Mouse (Mus musculus): ENCODE measurements around the gene Rrn3.
"Not testable (repeated sequence)": the region's sequence is repeated elsewhere in the genome, so short reads cannot be mapped to it uniquely, and the experiment has no call there.

Gene Rrn3

DNA sequence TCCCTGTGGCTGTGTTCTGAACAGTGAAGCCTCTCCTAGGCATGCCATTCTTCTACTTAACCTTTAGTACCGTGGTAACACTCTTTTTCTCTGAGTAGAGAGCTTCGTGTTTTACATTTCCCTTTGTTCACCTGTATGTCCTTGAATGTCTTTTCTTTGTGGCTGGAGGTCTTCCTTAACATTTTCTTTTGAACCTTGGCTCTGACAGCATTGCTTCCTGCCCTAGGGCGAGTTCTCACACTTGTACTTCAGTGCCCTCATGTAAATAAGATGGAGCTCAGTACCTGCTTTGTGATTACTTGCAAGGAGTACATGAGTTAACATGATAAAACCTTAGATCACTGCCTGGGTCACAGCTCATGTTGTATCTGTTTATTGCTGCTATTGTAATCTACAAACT is 5.4 kb downstream of the Rrn3 start:
- no peak for DNase-seq (ENCODE audit: low spot score in 2 of 2)

DNA sequence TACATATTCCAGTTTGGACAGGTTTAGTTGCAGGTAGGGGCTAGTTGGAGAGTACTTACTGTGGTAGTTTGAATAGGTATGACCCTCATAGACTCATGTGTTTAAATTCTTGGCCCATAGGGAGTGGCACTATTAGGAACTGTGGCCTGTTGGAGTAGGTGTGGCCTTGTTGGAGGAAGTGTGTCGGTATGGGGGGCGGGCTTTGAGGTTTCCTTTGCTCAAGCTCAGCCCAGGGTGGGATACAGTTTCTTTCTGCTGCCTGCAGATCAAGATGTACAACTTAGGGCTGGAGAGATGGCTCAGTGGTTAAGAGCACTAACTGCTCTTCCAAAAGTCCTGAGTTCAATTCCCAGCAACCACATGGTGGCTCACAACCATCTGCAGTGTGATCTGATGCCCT is 12.9 kb downstream of the Rrn3 start:
- DNase-seq (ENCODE audit: low spot score in 2 of 2), result not testable (repeated sequence)

DNA sequence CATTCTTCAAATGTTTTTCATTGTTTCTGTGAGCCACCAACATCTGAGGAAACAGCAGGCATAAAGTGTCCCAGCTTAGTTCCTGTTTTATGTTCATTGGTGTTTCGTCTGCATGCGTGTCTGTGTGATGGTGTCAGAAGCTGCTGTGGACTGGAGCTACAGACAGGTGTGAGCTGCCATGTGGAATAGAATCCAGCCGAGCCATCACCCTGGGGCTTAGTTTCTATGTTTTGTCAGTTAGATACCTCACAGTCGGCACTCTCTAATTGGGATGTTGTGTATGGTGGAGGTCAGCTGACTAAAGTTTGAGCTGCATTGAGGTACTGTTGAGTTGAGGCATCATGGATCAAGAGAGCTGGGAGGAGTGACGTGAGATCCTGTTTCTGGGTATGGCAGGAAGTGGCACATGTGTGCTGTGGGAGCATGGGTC is 16.3 kb downstream of the Rrn3 start:
- no peak for DNase-seq (ENCODE audit: low spot score in 2 of 2)

DNA sequence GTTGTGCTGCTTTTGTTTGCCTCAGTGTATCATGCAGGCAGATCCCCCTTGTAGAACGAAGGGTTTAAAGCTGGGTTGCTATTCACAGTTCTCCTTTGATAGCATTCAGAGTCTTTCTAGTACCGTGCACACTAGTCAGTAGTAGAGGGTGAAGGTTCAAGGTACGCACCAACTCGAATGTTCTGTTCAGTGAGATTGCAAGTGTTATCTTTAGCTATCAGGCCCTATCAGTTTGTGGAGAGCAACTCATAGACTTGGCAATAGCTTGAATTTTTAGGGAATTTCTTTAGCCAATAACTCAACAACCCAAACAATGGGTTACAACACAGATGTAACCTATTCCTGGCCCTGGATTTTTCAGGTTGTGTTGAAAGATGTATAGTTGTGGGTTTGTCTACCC is 20.7 kb downstream of the Rrn3 start:
- DNase-seq (ENCODE audit: low spot score in 2 of 2), result no peak

DNA sequence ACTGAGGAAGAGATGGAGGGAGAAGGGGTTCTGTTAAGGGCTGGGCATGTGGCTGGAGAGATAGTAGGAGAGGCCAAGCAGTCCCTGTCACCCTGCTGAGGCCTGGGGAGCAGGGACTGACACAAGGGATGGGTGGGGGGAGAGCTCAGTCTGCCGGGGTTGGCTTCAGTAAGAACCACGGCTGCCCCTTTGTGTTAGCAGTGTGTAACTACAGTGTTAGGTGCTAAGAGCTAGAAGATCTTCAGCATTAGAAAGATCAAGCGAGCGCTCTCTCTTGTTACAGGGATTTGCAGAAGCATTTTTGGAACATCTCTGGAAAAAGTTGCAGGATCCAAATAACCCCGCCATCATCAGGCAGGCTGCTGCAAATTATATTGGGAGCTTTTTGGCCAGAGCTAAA is 24.2 kb downstream of the Rrn3 start:
- DNase-seq (ENCODE audit: low spot score in 2 of 2), result no peak

DNA sequence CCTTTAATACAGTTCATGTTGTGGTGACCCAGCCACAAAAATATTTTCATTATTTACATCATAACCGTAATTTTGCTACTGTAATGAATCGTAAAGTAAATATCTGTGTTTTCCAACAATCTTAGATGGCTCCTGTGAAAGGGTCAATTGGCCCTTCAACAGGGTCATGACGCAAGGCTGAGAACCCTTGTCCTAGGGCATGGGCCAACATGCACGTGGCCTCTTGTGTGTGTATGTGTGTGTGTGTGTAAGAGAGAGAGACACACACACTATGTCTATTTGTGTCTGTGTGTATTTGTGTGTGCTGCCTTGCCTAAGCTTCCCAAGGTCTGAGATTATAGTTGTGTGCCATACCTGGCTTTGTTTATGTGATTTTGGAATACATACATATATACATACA is 27.1 kb downstream of the Rrn3 start:
- DNase-seq (ENCODE audit: low spot score in 2 of 2), result no peak

DNA sequence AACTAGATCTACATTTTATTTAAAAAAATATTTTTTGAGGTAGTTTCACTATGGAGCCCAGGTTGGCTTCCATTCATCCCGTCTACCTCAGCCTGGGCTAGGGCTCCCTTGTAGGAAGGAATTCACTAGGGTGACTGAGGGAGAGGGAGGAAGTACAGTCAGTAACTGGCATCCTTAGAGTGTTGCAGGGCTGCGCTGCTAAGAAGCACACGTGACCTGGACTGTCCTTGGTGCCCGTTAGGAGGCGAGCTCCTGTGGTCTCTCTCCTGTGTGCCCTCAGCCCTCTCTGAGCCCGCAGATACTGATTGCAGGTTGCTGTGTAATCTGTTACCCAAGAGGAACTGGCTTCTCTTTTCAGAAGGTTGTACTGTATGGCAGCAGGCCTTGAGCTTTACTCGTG is 27.9 kb downstream of the Rrn3 start:
- no peak for DNase-seq (ENCODE audit: low spot score in 2 of 2)

DNA sequence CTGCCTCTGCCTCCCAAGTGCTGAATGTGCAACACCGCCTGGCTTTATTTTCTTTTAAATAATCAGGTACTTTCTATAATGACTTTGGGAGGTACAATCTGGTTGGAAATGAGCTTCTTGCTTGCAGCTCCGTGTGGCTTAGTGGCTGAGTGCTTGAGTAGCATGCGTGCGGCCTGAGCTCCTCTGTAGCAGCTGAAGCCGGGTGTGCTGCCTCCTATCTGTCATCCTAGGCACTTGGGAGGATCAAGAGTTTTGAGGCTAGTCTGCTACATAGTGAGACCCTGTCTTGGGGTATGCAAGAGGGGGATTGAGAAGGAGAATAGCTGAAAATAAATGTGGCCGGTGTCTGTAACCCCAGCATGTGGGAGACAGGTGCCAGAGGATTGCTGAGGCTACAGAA is 31.6 kb downstream of the Rrn3 start:
- DNase-seq (ENCODE audit: low spot score in 2 of 2), result no peak

DNA sequence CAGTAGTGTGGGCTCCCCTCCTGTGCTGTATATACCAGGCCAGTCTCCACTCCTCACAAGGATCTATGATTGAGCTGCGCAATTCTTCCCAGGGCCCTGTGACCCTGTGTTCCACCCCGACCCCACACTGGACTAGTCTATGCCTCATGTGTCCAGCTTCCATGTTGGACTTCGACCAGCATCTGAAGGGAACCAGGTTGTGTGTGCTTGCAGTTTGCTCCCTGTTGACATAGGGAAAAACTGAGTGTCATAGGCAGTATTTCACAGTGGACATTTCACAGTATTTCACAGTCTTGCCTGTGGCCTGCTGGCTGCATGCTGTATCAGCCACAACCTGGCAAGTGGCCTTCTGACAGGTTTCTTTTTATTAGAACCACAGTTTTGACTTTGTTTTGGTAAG is 32.7 kb downstream of the Rrn3 start:
- DNase-seq (ENCODE audit: low spot score in 2 of 2), result no peak

DNA sequence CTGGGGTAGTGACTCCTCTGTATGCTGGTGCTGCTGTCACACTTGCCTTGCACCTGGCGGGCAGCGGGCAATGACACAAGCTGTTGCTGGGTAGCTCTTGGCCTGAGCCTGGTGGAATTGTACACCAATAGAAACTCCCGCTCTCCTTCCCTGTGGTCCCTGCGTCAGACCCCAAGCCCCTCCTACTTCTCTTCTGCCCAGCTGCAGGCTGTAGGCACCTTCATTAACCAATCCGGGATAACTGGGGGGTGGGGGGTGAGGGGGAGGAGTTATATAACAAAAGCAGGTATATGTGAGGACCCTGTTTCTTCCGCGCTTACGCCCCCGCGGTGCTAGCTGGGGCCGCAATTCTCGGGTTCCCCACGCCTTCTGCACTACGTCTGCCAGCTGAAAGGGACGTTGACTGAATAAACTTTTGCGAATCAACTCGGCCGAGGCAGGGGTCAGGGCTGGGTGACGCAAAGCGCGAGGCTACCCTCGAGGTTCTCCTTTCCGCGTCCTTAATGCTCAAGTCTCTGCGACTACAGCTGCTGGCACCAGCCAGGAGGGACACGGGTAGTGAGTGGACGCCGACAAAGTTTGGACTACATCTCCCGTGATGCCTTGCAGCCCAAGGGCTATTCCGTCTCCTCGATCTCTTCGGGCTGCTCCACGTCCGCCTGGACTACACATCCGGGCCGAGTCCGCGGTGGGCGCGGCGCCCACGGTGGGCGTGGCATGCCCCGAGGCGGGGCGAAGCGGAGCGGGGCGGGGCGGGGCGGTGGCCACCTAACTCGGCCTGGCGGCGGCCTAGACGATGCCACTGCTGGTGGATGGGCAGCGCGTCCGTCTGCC is 38.3 kb downstream of the Rrn3 start, which contains the start of gene Ntan1:
Ntan1 (plus strand) TSS at position 286 of the 834 bp plus-strand sequence.
- peak; percentile 97 for DNase-seq (ENCODE audit: low spot score in 2 of 2)

DNA sequence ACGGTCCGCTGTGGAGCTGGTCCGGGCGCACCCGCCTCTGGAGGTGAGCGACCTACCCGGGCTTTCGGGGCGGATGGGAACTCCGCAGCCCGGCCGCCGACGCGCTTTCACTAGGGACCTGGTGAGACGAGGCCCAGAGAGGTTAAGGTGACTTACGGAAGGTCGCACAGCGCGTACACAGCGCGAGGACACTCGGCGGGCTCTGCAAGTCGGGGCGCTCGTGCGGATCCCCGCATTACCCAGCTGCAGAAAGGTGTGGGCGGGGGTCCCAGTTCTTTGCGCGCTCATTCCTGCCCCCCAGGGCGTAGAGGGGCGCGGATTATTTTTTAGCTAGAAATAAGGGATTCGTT is 38.9 kb downstream of the Rrn3 start:
- no peak for DNase-seq (ENCODE audit: low spot score in 2 of 2)

DNA sequence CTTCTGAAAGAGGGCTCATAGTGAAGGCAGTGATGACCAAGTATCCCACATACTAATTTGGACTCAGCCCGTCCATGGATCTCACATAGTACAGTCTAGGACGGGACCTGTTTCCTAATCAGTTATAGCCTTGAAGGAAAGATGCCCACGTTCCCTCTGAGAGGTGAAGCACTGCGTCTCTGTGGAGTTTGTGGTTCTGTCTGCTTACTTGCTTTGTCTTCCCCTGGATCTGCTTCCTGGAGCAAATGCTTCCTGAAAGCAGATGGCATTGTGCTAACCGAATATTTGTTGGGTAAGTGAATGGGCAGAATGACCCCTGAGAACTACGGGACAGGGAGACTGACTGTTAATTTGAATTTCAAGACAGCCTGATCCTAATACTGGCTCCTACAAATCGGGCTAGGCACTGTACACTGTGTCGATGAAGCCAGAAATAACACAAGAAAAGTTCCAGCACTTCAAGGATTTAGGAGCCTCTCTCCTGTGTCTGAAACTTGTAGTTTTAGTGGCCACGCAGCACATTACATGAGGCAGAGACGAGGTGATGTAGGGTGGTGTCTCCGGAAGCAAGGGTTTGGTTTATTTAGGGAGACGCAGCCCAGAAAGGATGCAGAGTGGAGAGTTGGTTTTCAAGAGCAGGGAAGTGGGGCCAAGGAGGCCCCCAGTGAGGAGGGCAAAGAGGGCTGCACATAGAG is 39.4 kb downstream of the Rrn3 start:
- peak in 1 of 2 experiments; percentile 25 for DNase-seq (ENCODE audit: low spot score in 2 of 2)

DNA sequence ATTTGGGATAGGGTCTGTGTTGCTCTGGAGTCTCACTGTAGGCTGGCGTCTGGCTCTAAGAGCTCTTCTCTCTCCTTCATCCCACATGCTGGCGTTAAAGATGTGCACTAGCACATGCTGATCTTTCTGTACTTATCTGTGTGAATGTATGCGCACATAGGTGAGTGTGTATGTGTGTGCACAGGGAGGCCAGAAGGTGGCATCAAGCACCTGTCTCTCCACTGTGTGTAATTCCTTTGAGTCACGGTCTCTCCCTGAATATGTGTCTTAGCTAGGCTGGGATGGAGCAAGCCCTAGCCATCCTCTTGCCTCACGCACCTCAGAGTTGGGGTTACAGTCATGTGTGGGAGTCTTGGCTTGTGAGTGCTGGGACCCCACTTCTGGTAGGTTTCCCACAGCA is 40.3 kb downstream of the Rrn3 start:
- no peak for DNase-seq (ENCODE audit: low spot score in 2 of 2)

DNA sequence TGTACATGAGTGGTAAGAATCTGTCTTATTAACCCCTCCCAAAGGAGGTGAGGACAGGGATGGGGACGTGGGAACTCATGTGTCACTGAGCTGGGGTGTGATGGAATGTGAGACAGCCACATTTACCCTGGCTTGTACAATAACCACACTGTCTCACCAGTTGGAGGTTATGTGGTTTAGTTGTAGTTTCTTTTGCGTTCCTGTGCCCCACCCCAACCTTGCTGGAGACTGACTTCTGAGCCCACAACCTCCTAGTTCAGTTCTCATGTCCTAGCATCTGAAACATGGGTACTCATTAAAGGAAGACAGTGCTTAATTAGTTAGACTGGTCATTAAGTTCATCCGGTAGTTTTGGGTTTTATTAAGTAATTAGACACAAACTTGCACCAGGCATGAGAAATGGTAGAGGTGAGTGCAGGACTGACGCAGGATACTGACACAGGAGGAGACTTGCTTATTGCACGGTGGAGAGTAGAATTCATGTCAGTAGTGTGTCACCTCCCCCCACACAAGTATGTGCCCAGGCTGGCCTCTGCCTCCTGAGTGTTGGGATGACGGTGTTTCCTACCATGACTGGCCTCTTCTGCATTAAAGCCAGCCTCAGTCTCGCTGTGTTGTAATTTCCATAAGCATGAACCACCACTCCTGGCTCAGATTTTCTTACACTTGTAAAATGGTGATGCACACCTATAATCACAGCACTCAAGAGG is 45.4 kb downstream of the Rrn3 start:
- no peak for DNase-seq (ENCODE audit: low spot score in 2 of 2)

DNA sequence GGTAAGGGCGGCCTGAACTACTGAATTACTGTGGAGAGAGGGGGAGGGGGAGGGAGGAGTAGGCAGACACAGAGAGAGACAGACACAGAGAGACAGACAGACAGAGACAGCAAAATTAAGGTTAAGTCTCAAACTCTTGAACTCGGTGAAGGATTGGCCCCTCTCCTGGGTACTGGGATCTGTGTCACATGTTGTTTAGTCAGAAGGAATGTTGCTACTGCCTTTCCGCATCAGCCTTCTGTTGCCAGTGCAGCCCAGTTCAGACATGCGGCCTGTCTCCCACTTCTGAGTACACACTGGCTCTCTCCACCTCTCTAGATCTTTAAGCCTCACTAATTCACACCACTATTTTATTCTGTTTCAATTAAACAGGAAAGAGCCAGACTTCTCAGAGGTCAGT is 46.0 kb downstream of the Rrn3 start:
- peak in 1 of 2 experiments; percentile 17 for DNase-seq (ENCODE audit: low spot score in 2 of 2)

DNA sequence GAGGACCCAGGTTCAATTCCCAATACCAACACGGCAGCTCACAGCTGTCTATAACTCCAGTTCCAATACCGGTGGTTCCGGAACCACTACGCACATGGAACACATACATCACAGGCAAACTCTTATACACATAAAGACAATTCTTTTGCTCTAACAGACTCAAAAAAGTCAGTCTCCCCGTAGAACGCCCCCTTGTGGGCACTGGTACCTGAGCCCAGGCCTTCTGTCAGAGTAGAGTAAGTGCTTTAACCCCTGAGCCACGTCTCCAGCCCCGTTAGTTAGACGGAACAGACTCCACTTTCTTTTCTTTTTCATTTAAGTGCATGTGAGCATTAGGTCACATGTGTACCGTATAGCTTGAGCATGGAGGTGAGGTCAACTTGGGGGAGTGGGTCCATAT is 49.9 kb downstream of the Rrn3 start:
- DNase-seq (ENCODE audit: low spot score in 2 of 2), result peak in 1 of 2 experiments; percentile 20

DNA sequence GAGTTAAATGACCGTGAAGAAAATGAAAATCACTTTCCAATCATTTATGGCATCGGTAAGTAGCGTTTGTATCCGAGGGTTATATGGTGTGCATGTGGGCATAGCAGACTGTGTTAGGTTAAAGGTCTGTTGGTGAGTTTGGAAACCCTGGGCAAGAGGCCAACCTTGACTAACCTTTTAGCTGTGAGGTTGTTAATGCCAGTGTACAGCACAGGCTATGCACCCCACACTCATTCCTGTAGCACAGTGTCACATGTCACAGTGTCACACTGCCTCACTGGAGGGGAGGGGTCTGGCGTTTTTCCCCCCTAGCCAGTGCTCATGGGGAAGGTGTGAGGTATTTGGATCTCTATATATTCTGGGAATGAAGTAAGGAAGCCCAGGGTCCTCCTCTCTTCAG is 51.1 kb downstream of the Rrn3 start:
- DNase-seq (ENCODE audit: low spot score in 2 of 2), result peak in 1 of 2 experiments; percentile 26

DNA sequence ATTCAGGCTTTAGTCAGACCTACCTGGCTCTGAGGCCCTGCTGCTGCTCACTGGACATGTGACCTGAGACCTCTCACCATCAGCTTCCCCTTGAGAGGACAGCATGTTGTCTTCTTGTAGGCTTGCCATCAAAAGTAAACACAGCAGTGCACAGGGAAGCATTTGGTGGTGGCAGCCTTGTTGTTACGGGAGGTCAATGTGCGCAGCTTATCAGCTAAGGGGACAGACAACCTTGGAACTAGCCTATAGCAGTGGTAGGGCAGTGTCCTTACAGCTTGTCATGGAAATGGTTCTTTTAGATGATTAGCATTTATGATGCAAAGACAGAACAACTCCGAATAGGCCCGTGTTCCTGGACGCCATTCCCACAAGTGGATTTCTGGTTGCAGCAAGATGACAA is 53.9 kb downstream of the Rrn3 start:
- no peak for DNase-seq (ENCODE audit: low spot score in 2 of 2)

DNA sequence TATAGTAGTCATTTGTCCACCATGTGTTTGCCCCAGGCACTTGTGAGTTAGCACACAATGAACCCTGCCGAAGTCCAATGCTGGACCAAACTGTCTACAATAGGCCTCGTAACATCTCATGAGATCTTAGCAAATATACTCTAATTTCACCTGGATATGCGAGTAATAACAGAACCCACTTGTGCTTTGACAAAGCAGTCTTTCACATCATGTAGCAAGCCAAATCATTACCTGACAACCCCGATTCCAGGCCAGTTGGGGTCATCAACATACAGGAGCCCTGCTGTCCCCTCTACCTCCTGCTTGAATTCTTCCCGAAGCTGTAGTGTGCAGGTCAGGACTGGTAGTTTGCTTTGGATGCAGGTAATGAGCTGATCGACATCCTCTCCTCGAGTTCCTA is 59.5 kb downstream of the Rrn3 start:
- no peak for DNase-seq (ENCODE audit: low spot score in 2 of 2)

DNA sequence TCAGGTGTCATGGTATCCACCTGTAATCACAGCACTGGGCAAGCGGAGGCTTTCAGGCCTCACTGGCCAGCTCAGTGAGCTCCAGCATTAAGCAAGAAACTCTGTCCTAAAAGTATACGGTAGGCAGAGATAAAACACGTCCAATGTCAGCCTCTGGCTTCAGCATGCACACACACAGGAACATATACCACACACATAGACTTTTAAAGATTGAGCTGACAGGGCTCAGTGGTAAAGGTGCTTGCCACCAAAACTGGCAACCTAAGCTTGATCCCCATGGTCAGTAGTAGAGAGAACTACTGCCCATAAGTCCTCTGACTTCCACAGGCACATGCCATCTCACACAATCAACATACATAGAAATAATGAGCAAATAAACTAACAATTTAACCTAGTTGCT is 60.4 kb downstream of the Rrn3 start:
- no peak for DNase-seq (ENCODE audit: low spot score in 2 of 2)

DNA sequence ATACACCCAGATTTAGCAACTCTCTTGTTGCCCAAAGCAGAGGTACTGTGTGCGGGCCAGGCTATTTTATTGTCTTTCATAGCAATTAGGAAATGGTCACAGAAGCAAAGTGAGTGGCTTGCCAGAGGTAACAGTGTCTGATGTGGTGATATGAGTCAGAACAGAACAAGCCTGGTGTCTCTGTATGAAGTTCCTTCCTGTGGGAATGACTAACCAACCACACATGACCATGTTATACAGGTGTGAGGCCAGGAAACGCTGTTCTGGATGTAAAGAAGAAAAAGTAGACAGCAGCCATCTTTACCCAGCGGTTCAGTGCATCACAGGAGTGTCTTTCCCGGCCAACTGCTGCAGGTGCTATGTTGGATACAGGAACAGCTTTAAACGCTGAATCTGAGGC is 64.5 kb downstream of the Rrn3 start:
- no peak for DNase-seq (ENCODE audit: low spot score in 2 of 2)

DNA sequence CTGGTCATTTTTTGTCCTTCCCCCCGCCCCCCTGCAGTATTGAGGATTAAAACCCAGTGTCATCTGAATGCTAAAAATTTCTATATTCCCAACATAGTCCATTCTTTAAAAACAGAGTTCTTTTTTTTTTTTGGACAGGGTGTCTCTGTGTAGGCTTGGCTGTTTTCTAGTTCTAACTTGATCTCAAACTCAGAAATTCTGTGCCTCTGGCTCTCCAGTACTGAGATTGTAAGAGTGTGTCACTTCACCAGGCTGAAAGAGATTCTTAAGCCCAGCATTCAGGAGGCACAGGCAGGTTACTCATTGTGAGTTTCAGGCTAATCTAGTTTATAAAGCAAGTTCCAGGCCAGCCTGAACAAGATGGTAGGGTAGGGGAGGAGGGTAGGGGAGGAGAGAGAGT is 66.2 kb downstream of the Rrn3 start:
- DNase-seq (ENCODE audit: low spot score in 2 of 2), result no peak

DNA sequence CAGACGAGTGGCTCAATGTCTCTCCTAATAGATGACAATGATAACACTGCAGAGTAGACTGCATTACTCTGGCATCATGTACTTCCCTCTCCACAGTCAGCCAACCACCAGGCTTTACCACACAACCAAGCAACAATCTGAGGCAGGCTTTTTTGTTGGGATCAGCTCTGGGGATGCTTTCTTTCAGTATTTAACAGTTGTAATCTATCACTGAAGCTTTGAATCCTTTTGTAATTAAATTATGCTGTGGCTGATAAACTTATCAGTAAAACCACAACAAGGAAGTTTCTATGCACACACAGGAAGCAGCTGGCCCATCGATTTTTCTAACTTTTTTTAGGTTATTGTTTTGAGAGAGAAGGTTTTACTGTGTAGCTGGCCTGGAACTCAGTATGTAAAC is 67.8 kb downstream of the Rrn3 start:
- no peak for DNase-seq (ENCODE audit: low spot score in 2 of 2)
